Mouse (Mus musculus): Measurements from ENCODE around the gene Cntnap2. TPM values are rescaled to one million over a fixed set of nuclear protein-coding genes. Genes with fewer than 3 reads are reported as not detected.

The Cntnap2 gene
- polyA plus RNA-seq, 1 experiment from 2014 or later: 0.59 TPM

DNA sequence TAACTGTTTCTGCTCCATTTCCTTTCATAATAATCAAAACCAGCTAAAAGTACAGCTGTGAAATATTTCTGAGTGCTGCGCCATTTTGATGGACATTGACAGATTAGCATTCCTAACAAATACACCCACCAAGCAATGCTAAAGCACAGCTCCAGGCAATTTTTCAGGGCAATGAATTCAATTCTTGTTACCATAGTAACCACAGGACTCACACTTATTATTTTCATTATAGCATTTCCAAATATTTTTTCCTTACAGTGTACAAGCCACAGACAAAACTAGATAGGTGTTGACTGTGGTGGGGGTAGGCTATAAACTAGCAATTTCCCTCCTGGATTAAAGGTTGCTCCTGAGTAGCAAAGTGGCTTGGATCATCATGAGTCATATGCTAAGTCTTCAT, 2284.1 kb downstream of the Cntnap2 start:
- no peak overlapping the region for H3K9ac ChIP-seq
- H3K9me3 ChIP-seq (replicated peaks): no peaks in the 10 kb centered on the region
- H3K4me2 ChIP-seq: no peak overlapping the region
- ATAC-seq (ENCODE audit: insufficient number of reproducible peaks, low FRiP score): no peak
- H3K4me1 ChIP-seq (replicated peaks): peaks cover 12% of the 10 kb centered on the region
- H3K36me3 ChIP-seq: no peaks in the 10 kb centered on the region
- H3K27me3 ChIP-seq (replicated peaks): no peaks in the 10 kb centered on the region
- 88% methylated on average over 1 of the region's 1 CpGs for WGBS
- no peak overlapping the region for H3K27ac ChIP-seq (ENCODE audit: poor library complexity, severe bottlenecking)
- H3K4me3 ChIP-seq: no peak overlapping the region

DNA sequence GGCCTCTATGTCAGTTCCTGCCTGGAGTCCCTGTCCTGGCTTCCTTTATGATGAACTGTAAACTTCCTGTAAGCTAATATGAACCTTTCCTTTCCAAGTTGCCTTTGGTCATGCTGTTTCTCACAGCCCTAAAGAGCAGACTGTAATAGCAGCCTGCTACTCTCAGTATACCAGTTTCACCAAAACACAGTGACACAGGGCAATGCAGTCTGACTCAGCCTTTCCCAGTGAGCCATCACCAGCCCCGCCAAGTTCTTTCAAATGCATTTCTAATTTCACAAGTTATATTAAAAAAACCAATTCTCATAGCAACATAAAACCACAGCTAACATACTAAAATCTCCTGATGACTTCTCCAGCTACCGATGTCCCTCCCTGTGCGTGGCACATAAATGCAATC, 2285.5 kb downstream of the Cntnap2 start:
- Histone ChIP-seq H3K4me2 (no peak overlapping the region), H3K4me3 (no peak overlapping the region), H3K27me3 (replicated peaks) (no peaks in the 10 kb centered on the region), H3K27ac (ENCODE audit: poor library complexity, severe bottlenecking) (no peak overlapping the region), H3K9me3 (replicated peaks) (no peaks in the 10 kb centered on the region), H3K36me3 (no peaks in the 10 kb centered on the region), H3K4me1 (replicated peaks) (peaks cover 12% of the 10 kb centered on the region), H3K9ac (no peak overlapping the region)
- WGBS: 79% methylated on average over 3 of the region's 3 CpGs
- ATAC-seq (ENCODE audit: insufficient number of reproducible peaks, low FRiP score): no peak

GRCm38 (mm10) chr6:47350100-47350690, 2291.0 kb downstream of the Cntnap2 start:
- Histone ChIP-seq H3K27me3 (replicated peaks) (no peaks in the 10 kb centered on the region), H3K27ac (ENCODE audit: poor library complexity, severe bottlenecking) (no peak overlapping the region), H3K4me3 (no peak overlapping the region), H3K9ac (no peak overlapping the region), H3K4me1 (replicated peaks) (0 out of 2 replicates have a peak, but pooled peaks cover 7% of the 10 kb centered on the region), H3K4me2 (no peak overlapping the region), H3K9me3 (replicated peaks) (no peaks in the 10 kb centered on the region), H3K36me3 (no peaks in the 10 kb centered on the region)
- WGBS: 80% methylated on average over 8 of the region's 8 CpGs
- no peak for ATAC-seq (ENCODE audit: insufficient number of reproducible peaks, low FRiP score)
